Mouse (Mus musculus) gastrocnemius, postnatal 10 days (tissue): ENCODE measurements around the gene Ern1. TPM values are rescaled to one million over a fixed set of nuclear protein-coding genes. Genes with fewer than 3 reads are reported as not detected.

ENCODE experiments used
- DNase-seq: peaks from one replicate; pipeline ENCODE4 v3.0.0; 2021; ENCODE audit warnings: mixed read lengths
- long read RNA-seq, 2 experiments: library from polyadenylated mRNA; stranded (forward); transcript quantifications; one replicate each; pipeline ENCODE4 v2.0.0; 2021
- total RNA-seq, 2 experiments: library from RNA; stranded (reverse); gene quantifications; 2 replicates each; pipeline ENCODE4 v1.2.3; 2021

The Ern1 gene
- 1 to 10 TPM; 5.0 to 7.5 TPM for total RNA-seq
- long read RNA-seq, experiment 1, full-length matches to known transcripts = 2 of 4 reads
- long read RNA-seq, experiment 1, partial matches to known transcripts = 0 of 4 reads
- long read RNA-seq, experiment 1, other reads (novel, unspliced or antisense) = 2 of 4 reads
- long read RNA-seq, experiment 2, full-length matches to known transcripts = 1 of 3 reads
- long read RNA-seq, experiment 2, partial matches to known transcripts = 0 of 3 reads
- long read RNA-seq, experiment 2, other reads (novel, unspliced or antisense) = 2 of 3 reads

GRCm38 (mm10) chr11:106487733-106488115 lies at the start of gene Ern1:
Ern1 (minus strand) TSS chr11:106487852.
- peak; percentile 96 for DNase-seq

GRCm38 (mm10) chr11:106536253-106536912 lies 48.7 kb upstream of the Ern1 start:
- DNase-seq = no peak

GRCm38 (mm10) chr11:106535660-106536252 lies 48.1 kb upstream of the Ern1 start:
- DNase-seq = no peak

DNA sequence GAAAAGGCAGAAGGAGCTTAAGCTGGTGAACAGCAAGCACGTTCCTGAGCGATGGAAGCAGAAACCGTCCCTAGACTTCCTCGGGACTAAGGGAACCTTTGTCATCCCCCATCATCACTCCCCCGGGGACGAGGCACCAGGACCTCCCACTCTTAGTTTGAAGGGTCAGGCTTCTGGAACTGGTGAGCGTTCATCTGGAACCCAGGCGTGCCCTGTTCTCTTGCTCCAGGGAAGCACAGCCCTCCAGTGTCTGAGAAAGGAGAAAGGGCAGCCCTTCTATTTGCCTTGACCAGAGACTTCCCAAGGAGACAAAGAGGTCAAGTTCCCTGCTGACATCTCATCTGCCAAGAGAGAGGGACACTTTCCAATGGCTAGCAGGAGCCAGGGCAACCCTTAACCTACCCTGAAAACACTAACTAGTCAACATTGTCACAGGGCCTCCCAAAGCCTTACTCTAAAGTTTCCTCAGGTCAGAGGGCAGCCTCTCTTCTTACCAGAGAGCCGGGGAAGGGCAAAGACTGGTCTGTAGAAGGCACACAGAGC lies 44.7 kb upstream of the Ern1 start:
- no peak for DNase-seq

DNA sequence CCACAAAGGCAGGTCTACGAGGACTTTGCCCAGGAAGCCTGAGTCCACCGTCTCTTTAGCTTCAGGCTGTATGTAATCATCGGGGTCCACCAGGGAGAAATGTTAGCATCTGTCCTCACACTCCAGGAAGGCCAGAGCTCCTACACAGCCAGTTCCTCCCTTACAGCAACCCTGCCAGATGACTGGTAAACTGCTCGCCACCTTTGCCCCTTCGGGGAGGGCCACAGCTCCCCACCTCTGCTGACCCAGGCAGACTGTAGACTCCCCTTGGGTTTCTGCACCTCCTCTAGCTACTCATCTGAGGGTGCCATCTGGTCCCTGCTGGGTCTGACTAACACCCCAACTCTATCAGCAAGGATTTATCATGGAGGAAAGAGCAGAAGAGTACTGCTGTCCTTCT lies 42.1 kb upstream of the Ern1 start:
- DNase-seq = no peak

GRCm38 (mm10) chr11:106529113-106529512 lies 41.5 kb upstream of the Ern1 start:
- no peak for DNase-seq

DNA sequence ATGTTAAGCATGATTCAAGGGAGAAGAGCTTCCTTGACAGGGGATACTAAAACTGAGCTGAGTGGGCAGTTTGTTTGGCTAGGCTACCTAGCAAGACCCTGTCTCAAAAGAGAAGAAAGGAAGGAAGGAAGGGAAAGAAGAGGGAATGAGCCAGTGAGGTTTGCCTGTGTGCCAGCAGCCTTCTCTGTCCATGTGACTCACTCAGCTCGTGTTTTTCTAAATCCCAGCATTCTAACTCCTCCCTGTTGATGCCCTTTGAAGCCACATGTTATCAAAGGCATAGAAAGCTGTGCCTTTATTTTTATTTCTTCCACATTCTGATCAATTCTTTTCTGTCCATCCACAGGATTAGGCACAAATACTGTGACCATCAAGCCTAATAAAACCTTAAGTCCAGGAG lies 40.3 kb upstream of the Ern1 start:
- DNase-seq = no peak

GRCm38 (mm10) chr11:106527147-106527821 lies 39.6 kb upstream of the Ern1 start:
- no peak for DNase-seq

DNA sequence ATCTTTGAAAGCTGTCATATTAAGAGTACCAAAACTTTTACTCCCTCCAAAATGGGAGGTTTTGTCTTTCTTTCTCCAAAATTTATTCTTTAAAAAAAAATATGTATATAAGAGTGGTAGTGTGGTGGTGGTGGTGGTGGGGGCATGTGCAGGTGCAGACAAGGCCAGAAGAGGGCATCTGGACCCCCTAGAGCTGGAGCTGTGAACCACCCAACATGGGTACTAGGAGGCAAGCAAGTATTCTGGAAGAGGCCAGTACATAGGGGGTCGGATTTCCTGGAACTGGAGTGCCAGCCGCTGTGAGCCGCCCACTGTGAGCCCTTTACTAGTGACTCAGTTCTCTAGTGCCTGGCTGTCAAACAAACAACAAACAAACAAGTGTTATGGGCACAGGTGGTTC lies 34.9 kb upstream of the Ern1 start:
- DNase-seq = no peak

DNA sequence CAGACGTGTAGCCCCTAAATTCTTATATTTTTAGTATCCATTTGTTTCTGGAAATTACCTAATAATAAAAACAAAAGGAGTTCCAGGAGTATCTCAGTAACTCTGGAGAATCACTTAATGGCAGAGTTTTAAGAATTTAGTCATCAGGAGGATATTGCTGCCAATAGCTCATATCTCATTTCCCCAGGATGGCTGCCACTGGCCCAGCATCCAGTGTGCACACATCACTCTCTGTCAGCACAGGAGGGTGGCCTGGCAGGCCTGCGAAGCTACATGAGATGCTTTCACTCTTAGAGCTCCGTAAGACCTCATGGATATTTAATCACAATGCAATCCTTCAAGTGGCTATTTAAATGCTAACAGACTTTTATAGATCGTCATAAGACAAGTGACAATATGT lies 34.0 kb upstream of the Ern1 start:
- DNase-seq = peak; percentile 34

- DNase-seq = no peak
Measured at GRCm38 (mm10) chr11:106520404-106520803, 32.8 kb upstream of the Ern1 start.

DNA sequence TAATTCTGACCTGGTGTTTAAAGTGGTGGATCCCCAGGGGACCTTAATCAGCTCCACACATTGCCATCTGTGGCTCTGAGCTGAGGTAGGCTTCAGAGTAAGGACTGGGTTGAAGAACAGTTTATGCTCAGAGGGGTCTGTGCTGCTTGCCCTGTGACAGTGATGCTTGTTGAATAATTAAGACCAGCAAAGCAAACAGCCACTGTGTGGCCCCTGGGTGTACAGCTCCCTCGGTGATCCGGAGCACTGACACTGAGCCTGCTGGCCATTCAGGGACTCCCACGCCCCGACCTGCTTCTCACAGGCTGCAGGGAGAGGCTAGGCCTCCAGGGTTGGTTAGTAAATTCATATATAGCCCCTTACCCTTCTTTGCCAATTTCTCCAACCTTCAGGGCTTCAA lies 31.9 kb upstream of the Ern1 start:
- no peak for DNase-seq

- DNase-seq = no peak
Measured at GRCm38 (mm10) chr11:106518391-106518790, 30.7 kb upstream of the Ern1 start.

DNA sequence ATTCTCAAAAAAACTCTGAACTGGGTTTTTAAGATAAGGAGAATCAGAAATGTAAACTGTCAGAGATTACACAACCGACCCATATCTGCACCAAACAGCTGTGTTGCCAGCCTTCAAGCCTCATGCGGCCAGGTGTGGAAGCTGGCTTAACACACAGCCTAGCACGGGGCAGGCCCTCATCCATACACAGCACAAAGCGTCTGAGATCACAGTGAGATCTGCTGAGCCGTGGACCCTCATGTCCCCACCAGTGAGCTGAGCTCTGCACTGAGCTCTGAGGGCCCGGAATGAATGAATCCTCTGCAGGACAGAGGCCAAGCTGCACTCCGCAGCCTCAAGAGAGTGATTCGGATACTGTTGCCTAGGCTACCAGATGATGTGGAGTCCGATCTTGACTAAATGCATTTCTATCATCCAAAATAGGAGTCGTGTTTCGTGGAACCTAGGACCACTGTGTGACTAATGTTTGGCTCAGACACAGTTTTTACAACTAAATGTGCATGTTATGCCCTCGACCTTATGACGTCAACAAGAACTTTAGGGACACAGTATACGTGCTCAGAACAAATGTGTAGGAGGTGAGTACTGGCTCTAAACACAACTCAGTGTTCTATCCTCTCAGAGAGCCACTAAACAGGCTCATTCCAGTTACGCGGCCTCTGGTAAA lies 27.6 kb upstream of the Ern1 start:
- DNase-seq = no peak

GRCm38 (mm10) chr11:106514446-106514845 lies 26.8 kb upstream of the Ern1 start:
- DNase-seq = no peak

- DNase-seq = peak; percentile 71
Measured at GRCm38 (mm10) chr11:106513166-106513565, 25.5 kb upstream of the Ern1 start.

DNA sequence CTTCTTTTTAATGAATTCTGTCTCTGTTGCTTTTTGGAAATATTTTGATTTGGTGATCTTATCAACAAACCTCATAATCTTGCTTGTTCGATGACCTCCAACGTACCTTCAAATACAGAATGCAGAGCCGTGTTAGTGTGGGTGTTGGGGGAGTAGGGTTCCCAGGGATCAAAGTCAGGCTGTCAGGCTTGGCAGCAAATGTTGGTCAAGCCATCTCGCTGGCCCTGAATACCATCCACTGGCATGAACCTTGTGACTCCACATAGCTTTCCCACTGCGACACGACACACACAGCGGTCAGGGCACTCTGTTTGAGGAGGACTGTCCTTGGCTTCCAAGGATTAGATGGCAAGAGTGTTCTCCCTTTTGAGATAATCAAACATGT lies 24.3 kb upstream of the Ern1 start:
- DNase-seq = no peak

DNA sequence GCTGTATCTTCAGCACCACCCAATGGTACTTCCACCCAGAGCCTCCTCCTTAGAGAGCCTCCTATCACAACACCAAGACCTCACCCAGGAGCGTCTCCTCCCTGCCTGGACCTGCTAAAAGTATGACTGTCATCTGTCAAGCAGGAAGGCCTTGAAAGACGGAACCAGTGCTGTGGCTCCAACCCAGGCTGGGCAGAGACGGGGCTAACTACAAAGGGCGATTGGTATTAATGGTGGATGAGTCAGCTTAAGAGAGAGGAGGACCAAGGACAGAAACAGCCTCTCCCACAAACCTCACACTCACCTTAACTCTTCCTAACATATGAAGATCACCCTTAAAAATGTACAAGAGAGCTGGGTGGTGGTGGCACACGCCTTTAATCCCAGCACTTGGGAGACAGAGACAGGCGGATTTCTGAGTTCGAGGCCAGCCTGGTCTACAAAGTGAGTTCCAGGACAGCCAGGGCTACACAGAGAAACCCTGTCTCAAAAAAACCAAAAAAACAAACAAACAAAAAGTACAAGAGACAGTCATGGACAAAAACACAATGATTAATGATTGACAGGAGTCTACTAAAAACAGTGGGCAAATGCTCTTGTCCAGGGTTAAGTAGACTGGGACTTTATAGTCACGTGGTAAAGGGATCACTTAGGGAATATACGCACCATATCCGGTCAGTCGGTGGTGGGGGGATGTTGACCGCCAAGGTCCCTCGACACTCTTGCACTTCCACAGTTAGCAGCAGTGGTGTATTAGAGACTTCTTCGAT lies 23.8 kb upstream of the Ern1 start:
- DNase-seq = no peak

DNA sequence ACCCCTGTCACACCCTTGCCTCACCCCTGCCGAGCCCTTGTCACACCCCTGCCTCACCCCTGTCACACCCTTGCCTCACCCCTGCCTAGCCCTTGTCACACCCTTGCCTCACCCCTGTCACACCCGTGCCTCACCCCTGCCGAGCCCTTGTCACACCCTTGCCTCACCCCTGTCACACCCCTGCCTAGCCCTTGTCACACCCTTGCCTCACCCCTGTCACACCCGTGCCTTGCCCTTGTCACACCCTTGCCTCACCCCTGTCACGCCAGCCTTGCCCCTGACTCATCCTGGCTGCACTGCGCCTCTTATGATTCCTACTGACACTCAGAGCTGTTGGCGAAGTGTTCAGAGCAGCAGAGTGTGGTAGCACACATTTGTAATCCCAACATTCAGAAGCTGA lies 20.0 kb upstream of the Ern1 start:
- DNase-seq = no peak

DNA sequence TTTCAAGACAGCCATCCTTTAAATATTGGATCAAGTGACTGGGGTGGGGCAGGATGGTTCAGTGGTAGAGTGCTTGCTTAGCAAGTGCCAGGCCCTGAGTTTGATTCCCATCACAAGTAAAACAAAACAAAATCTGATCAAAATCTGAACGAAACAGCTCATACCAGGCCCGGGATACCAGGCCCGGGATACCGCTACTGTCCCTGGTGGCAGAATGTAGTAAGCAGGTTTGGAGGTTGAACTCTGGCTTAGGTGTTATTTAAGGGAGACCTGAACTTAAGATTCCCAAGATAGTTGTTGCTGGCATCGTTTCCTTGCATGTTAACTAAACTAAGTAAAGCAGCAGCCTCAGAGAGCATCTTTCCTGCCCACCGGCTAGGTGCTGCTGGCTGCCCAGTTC lies 18.6 kb upstream of the Ern1 start:
- DNase-seq = no peak

DNA sequence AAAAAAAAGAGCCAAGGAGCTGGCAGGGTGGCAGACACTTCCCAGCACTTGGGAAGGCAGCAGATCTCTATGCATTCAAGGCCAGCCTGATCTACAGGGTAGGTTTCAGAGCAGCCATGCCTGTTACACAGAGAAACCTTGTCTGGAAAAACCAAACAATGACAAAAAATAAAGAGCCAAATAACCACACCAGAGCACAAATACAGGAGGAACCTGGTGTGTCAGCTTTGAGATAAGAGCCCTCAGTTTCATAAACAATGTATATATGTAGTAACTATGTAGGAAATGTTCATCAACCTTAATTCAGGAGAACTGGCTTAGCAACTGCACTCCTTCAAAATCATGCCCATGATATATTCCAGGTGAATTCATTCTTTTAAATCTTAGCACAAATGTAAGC lies 16.5 kb upstream of the Ern1 start:
- no peak for DNase-seq

GRCm38 (mm10) chr11:106503425-106503717 lies 15.7 kb upstream of the Ern1 start:
- DNase-seq = no peak
